Mouse (Mus musculus) large intestine, adult 2 months (tissue): Measurements from ENCODE around the gene Cdv3. TPM values are rescaled to one million over a fixed set of nuclear protein-coding genes. Genes with fewer than 3 reads are reported as not detected.

ENCODE experiments used
- DNase-seq: peaks from one replicate; pipeline ENCODE4 v3.0.0-alpha.2; 2012; ENCODE audit warnings: low read depth, low spot score
- WGBS: fragments of 180-500 bp; shearing (Covaris S2); methylation state at CpG from one replicate; pipeline ENCODE4 v1.1.7; 2018; 5-methylcytosine and 5-hydroxymethylcytosine counted together
- polyA plus RNA-seq: library from polyadenylated mRNA; depleted of rRNA; stranded (reverse); fragments of >200 nt; gene quantifications from 2 replicates; pipeline ENCODE4 v1.2.3, GENCODE M21; 2012; rRNA removed

Cdv3 gene
- polyA plus RNA-seq, 1 experiment, result 28.7 TPM

DNA sequence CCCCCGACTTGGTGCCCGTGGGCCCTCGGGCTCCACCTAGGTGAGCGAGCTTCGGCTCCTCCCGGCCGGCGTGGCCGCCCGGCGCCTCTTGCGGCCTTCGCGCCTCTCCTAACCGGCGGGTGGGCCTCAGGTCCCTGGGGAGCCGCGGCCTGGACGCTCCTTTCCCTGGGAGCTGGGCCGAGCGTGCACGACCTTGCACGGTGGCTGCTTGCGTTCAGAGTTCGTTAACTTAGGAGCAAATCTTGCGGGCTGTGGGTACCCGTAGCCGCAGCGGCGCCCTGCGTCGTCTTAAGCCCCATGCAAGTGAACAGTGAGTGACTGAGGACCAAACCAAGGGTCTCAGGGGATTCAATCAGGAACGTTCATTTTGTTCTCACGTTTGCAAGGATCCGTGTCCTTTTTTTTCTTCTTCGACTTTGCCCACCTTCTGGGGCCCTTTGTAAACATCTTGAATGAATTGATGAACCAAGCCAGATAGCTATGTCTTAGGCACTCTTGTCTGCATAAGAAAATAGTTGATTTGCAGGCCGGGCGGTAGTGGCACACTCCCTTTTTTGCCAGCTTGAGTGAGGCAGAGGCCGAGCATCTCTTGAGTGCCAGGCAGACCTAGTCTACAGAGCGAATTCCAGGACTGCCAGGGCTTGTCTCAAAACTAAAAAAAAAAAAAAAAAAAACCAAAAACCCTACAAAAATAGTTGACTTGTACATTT is 60.2 kb downstream of the Cdv3 start:
- 1% methylated on average over 40 of the region's 40 CpGs for WGBS
- DNase-seq, result no peak

DNA sequence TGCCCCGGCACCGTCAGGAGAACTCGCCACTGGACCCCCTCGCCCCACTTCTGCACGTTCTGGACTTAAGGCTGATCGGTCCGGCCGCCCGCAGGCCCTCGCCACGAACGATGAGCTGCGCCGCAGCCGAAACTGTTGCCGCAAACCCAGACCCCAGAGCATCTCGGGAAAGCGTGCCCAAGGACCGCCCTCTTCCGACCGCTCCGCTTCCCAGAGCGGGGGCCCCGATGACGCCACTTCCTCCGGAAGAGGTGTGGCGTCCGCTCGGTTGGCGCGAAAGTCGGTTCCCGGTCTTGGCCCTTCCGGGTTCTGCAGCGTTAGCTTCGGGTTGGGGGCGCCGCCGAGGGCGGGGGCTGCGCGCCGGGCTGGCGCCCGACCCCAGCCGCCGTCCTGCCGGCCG is 60.7 kb downstream of the Cdv3 start, which contains the start of the genes 1300017J02Rik and Topbp1:
TSS of gene 1300017J02Rik (minus strand) at position 156 of the 400 bp plus-strand sequence.
TSS of gene Topbp1 (plus strand) at position 289 of the 400 bp plus-strand sequence.
- WGBS, result under 1% methylated on average over 49 of the region's 49 CpGs
- peak; percentile 68 for DNase-seq

Other genes with a start within 250 kb of the Cdv3 start
- 45.9 and 47.9 TPM in 2 replicates for gene Srprb, start 163.7 kb downstream of the Cdv3 start, polyA plus RNA-seq
- 0.16 TPM in 1 of 2 replicates, not detected in the other for gene Gm20425, start 135.5 kb downstream of the Cdv3 start, polyA plus RNA-seq
- 50.9 and 73.5 TPM in 2 replicates for gene Trf, start 135.4 kb downstream of the Cdv3 start, polyA plus RNA-seq
- gene 1300017J02Rik, start 60.8 kb downstream of the Cdv3 start, polyA plus RNA-seq, result 0.08 TPM in 1 of 2 replicates, not detected in the other
- 11.8 and 17.5 TPM in 2 replicates for gene Topbp1, start 60.6 kb downstream of the Cdv3 start, polyA plus RNA-seq
- gene Bfsp2, start 114.6 kb upstream of the Cdv3 start, polyA plus RNA-seq, result 1.3 and 1.8 TPM in 2 replicates